Mouse (Mus musculus): Measurements from ENCODE around the gene Lrrc36. TPM values are rescaled to one million over a fixed set of nuclear protein-coding genes. Genes with fewer than 3 reads are reported as not detected.

The Lrrc36 gene
- 0.10 and 0.20 TPM in 2 replicates for polyA plus RNA-seq (2015; fragmentation: Nextera tagmentation; extraction: Ambion mirVana)

GRCm38 (mm10) chr8:105413391-105413790 is at the start of gene Lrrc36, which contains the start of gene Kctd19:
Lrrc36 (plus strand) TSS chr8:105413571.
Kctd19 (minus strand) TSS chr8:105413502.
- H3K9ac ChIP-seq (ENCODE audit: low read depth, low read length) = no peak within 1 kb of the TSS
- peak; percentile 70 for TF ChIP-seq CTCF (IDR thresholded peaks at IDR 0.05; ENCODE audit: low read depth)

GRCm38 (mm10) chr8:105367107-105367506 is 46.3 kb upstream of the Lrrc36 start:
- Histone ChIP-seq H3K4me3 (ENCODE audit: low read depth, low read length) (no peak overlapping the region), H3K9me3 (ENCODE audit: control insufficient read depth) (no peaks in the 10 kb centered on the region), H3K4me1 (replicated peaks; ENCODE audit: control insufficient read depth, insufficient read depth, low read length) (no peaks in the 10 kb centered on the region; the same call in 1 of the 2 replicates), H3K27ac (ENCODE audit: low read depth, low read length) (no peak overlapping the region), H3K9ac (ENCODE audit: low read depth, low read length) (no peak overlapping the region), H3K4me2 (replicated peaks; ENCODE audit: low read depth) (no peak overlapping the region), H3K36me3 (ENCODE audit: control insufficient read depth, insufficient read depth) (no peaks in the 10 kb centered on the region), H3K27me3 (replicated peaks; ENCODE audit: control insufficient read depth, insufficient read depth, low read length) (no peaks in the 10 kb centered on the region)
- ATAC-seq = no peak
- 80% methylated on average over 2 of the region's 2 CpGs for WGBS
- TF ChIP-seq CTCF (IDR thresholded peaks at IDR 0.05; ENCODE audit: low read depth) = peak; percentile 64

More at GRCm38 (mm10) chr8:105413391-105413790, at the start of gene Lrrc36, which contains the start of gene Kctd19:
- Histone ChIP-seq H3K4me1 (replicated peaks; ENCODE audit: control insufficient read depth, insufficient read depth, low read length) (peaks cover 6% of the 10 kb centered on the region; the same call in 1 of the 2 replicates), H3K4me2 (replicated peaks; ENCODE audit: low read depth) (peak within 1 kb of the TSS; percentile 60), H3K4me3 (ENCODE audit: low read depth, low read length) (peak within 1 kb of the TSS; percentile 26), H3K27ac (ENCODE audit: low read depth, low read length) (no peak within 1 kb of the TSS), H3K9me3 (ENCODE audit: control insufficient read depth) (no peaks in the 10 kb centered on the region), H3K27me3 (replicated peaks; ENCODE audit: control insufficient read depth, insufficient read depth, low read length) (peaks cover 27% of the 10 kb centered on the region), H3K36me3 (ENCODE audit: control insufficient read depth, insufficient read depth) (no peaks in the 10 kb centered on the region)
- ATAC-seq = peak; percentile 93
- WGBS = 2% methylated on average over 32 of the region's 34 CpGs

GRCm38 (mm10) chr8:105372473-105372872 is 40.9 kb upstream of the Lrrc36 start:
- Histone ChIP-seq H3K9me3 (ENCODE audit: control insufficient read depth) (no peaks in the 10 kb centered on the region), H3K27ac (ENCODE audit: low read depth, low read length) (no peak overlapping the region), H3K27me3 (replicated peaks; ENCODE audit: control insufficient read depth, insufficient read depth, low read length) (no peaks in the 10 kb centered on the region), H3K4me2 (replicated peaks; ENCODE audit: low read depth) (no peak overlapping the region), H3K4me3 (ENCODE audit: low read depth, low read length) (no peak overlapping the region), H3K4me1 (replicated peaks; ENCODE audit: control insufficient read depth, insufficient read depth, low read length) (no peaks in the 10 kb centered on the region), H3K36me3 (ENCODE audit: control insufficient read depth, insufficient read depth) (no peaks in the 10 kb centered on the region), H3K9ac (ENCODE audit: low read depth, low read length) (no peak overlapping the region)
- WGBS = 83% methylated on average over 9 of the region's 9 CpGs
- no peak for TF ChIP-seq CTCF (IDR thresholded peaks at IDR 0.05; ENCODE audit: low read depth)
- no peak for ATAC-seq

GRCm38 (mm10) chr8:105373032-105373431 is 40.3 kb upstream of the Lrrc36 start, which contains the start of gene Plekhg4:
Plekhg4 (plus strand) TSS chr8:105373274.
- peak within 1 kb of the TSS; percentile 52; the same call in 1 of the 2 replicates for H3K4me2 ChIP-seq (replicated peaks; ENCODE audit: low read depth)
- no peaks in the 10 kb centered on the region for H3K36me3 ChIP-seq (ENCODE audit: control insufficient read depth, insufficient read depth)
- no peaks in the 10 kb centered on the region for H3K27me3 ChIP-seq (replicated peaks; ENCODE audit: control insufficient read depth, insufficient read depth, low read length)
- H3K9me3 ChIP-seq (ENCODE audit: control insufficient read depth) = no peaks in the 10 kb centered on the region
- TF ChIP-seq CTCF (IDR thresholded peaks at IDR 0.05; ENCODE audit: low read depth) = no peak
- no peak within 1 kb of the TSS for H3K4me3 ChIP-seq (ENCODE audit: low read depth, low read length)
- no peaks in the 10 kb centered on the region for H3K4me1 ChIP-seq (replicated peaks; ENCODE audit: control insufficient read depth, insufficient read depth, low read length)
- 53% methylated on average over 2 of the region's 2 CpGs for WGBS
- H3K27ac ChIP-seq (ENCODE audit: low read depth, low read length) = no peak within 1 kb of the TSS
- H3K9ac ChIP-seq (ENCODE audit: low read depth, low read length) = no peak within 1 kb of the TSS
- ATAC-seq = no peak

- no peak overlapping the region for H3K9ac ChIP-seq (ENCODE audit: low read depth, low read length)
- WGBS = 38% methylated on average over 33 of the region's 33 CpGs
- no peaks in the 10 kb centered on the region for H3K9me3 ChIP-seq (ENCODE audit: control insufficient read depth)
- 0 out of 2 replicates have a peak, but pooled peaks have one; percentile 23 for ATAC-seq
- H3K27me3 ChIP-seq (replicated peaks; ENCODE audit: control insufficient read depth, insufficient read depth, low read length) = no peaks in the 10 kb centered on the region
- no peaks in the 10 kb centered on the region for H3K36me3 ChIP-seq (ENCODE audit: control insufficient read depth, insufficient read depth)
- no peaks in the 10 kb centered on the region for H3K4me1 ChIP-seq (replicated peaks; ENCODE audit: control insufficient read depth, insufficient read depth, low read length)
- H3K27ac ChIP-seq (ENCODE audit: low read depth, low read length) = no peak overlapping the region
- no peak overlapping the region for H3K4me3 ChIP-seq (ENCODE audit: low read depth, low read length)
- peak overlapping the region; percentile 52 for H3K4me2 ChIP-seq (replicated peaks; ENCODE audit: low read depth)
- TF ChIP-seq CTCF (IDR thresholded peaks at IDR 0.05; ENCODE audit: low read depth) = peak; percentile 81
Measured at GRCm38 (mm10) chr8:105374513-105374966, 38.8 kb upstream of the Lrrc36 start.

GRCm38 (mm10) chr8:105378673-105379072 is 34.7 kb upstream of the Lrrc36 start:
- Histone ChIP-seq H3K27ac (ENCODE audit: low read depth, low read length) (no peak overlapping the region), H3K4me2 (replicated peaks; ENCODE audit: low read depth) (no peak overlapping the region)
- no peak for TF ChIP-seq CTCF (IDR thresholded peaks at IDR 0.05; ENCODE audit: low read depth)

More at GRCm38 (mm10) chr8:105378673-105379072, 34.7 kb upstream of the Lrrc36 start:
- Histone ChIP-seq H3K4me1 (replicated peaks; ENCODE audit: control insufficient read depth, insufficient read depth, low read length) (no peaks in the 10 kb centered on the region), H3K9me3 (ENCODE audit: control insufficient read depth) (no peaks in the 10 kb centered on the region), H3K27me3 (replicated peaks; ENCODE audit: control insufficient read depth, insufficient read depth, low read length) (no peaks in the 10 kb centered on the region), H3K36me3 (ENCODE audit: control insufficient read depth, insufficient read depth) (no peaks in the 10 kb centered on the region), H3K9ac (ENCODE audit: low read depth, low read length) (no peak overlapping the region), H3K4me3 (ENCODE audit: low read depth, low read length) (no peak overlapping the region)
- ATAC-seq = no peak
- 50% methylated on average over 19 of the region's 19 CpGs for WGBS

All from intestine, postnatal 0 days (tissue).